Mouse (Mus musculus) midbrain, embryonic 14.5 days (tissue): ENCODE measurements at regions not wholly inside any gene's neighbourhood (a gene's known extent, or its start where the extent isn't known, plus 50 kb on each side); places are given as distances from the start of the nearest gene placed in this dataset.

ENCODE experiments used
- ATAC-seq: fragments of 200-750 bp; cut with Nextera tagmentation; 2 replicates; pipeline ENCODE4 v1.8.0; 2017; ENCODE audit warnings: moderate number of reproducible peaks, moderate library complexity; ENCODE audit not compliant: low FRiP score, low TSS enrichment
- DNase-seq: peaks from one replicate; pipeline ENCODE4 v3.0.0-alpha.2; 2015
- H3K27ac ChIP-seq: fragments of 300-500 bp; sonication (generic); replicated peaks from 2 replicates; pipeline ENCODE4 v1.5.1; 2014; ENCODE audit warnings: mild to moderate bottlenecking, low read depth, low read length, moderate library complexity
- H3K27me3 ChIP-seq: fragments of 300-500 bp; sonication (generic); 2 replicates; pipeline ENCODE4 v1.6.1; 2014; ENCODE audit warnings: low read length, control low read depth, mixed read lengths; ENCODE audit not compliant: control insufficient read depth, insufficient read depth
- H3K36me3 ChIP-seq: fragments of 300-500 bp; sonication (generic); 2 replicates; pipeline ENCODE4 v1.6.1; 2014; ENCODE audit warnings: low read length, control low read depth; ENCODE audit not compliant: control insufficient read depth, insufficient read depth
- H3K4me1 ChIP-seq: fragments of 300-500 bp; sonication (generic); 2 replicates; pipeline ENCODE4 v1.6.1; 2014; ENCODE audit warnings: mild to moderate bottlenecking, antibody characterized with exemption, low read length, control low read depth; ENCODE audit not compliant: control insufficient read depth, insufficient read depth
- H3K4me2 ChIP-seq: fragments of 300-500 bp; sonication (generic); 2 replicates; pipeline ENCODE4 v1.6.1; 2014; ENCODE audit warnings: mild to moderate bottlenecking, low read length, moderate library complexity
- H3K4me3 ChIP-seq: fragments of 300-500 bp; sonication (generic); replicated peaks from 2 replicates; pipeline ENCODE4 v1.5.1; 2014; ENCODE audit warnings: low read depth, low read length
- H3K9ac ChIP-seq: fragments of 300-500 bp; sonication (generic); replicated peaks from 2 replicates; pipeline ENCODE4 v1.6.1; 2014; ENCODE audit warnings: mild to moderate bottlenecking, low read length, moderate library complexity
- H3K9me3 ChIP-seq: fragments of 300-500 bp; sonication (generic); 2 replicates; pipeline ENCODE4 v1.6.1; 2016; ENCODE audit warnings: low read length, control low read depth, mixed read lengths; ENCODE audit not compliant: control insufficient read depth
- WGBS: fragments of 180-500 bp; shearing (Covaris S2); extraction: QIAGEN DNeasy Blood & Tissue Kit; methylation state at CpG from one replicate; pipeline ENCODE4 v1.1.7; 2014; 5-methylcytosine and 5-hydroxymethylcytosine counted together

DNA sequence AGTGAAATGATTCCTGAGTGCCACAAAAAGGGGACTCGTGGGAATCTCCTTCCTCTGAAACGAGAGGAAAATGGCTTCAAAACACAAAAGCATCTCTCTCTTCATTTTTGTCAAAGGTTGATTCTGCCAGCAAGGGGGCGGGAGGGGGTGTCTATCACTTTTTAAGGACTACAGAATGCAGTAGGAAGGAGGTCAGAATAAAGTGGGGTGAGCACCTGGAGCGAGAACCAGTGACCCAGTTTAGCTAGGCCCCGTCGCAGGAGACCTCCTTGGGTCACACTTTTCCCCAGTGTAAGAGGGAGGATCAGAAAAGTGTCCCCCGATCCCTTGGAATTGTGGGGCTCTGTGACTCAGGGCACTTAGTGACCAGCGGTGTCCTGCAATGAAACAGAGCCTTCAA lies 133.1 kb downstream of the Tgfb2 start:
- Histone ChIP-seq H3K27me3 (no peaks in the 10 kb centered on the region), H3K4me2 (no peak overlapping the region), H3K36me3 (no peaks in the 10 kb centered on the region), H3K4me3 (no peak overlapping the region), H3K9me3 (no peaks in the 10 kb centered on the region), H3K4me1 (no peaks in the 10 kb centered on the region), H3K27ac (no peak overlapping the region), H3K9ac (no peak overlapping the region)
- DNase-seq (no peak), ATAC-seq (no peak)
- WGBS: 92% methylated on average over 8 of the region's 8 CpGs

DNA sequence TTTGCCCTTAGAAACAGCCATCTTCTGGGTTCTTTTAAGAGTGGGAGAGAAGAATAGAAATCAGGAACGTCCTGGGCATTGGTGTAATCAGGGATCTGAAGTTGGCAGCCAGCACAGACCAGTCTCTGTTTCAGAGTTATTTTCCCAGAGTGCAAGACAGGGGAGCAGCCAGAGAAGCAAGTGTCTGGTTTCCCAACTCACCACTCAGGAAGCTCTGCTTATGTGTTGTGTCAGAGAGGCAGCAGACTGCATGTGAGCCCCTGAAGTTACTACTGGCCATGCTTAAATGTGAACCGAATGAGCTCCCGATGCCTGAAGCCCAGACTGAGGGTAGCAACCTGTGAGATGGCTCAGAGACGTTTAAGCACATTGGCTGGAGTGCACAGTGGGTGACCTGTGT lies 133.7 kb downstream of the Tgfb2 start:
- no peaks in the 10 kb centered on the region for H3K9me3 ChIP-seq
- H3K27ac ChIP-seq: no peak overlapping the region
- no peaks in the 10 kb centered on the region for H3K4me1 ChIP-seq
- ATAC-seq: no peak
- H3K4me3 ChIP-seq: no peak overlapping the region
- no peak overlapping the region for H3K9ac ChIP-seq
- 74% methylated on average over 4 of the region's 4 CpGs for WGBS
- no peaks in the 10 kb centered on the region for H3K27me3 ChIP-seq
- H3K4me2 ChIP-seq: no peak overlapping the region
- no peak for DNase-seq
- no peaks in the 10 kb centered on the region for H3K36me3 ChIP-seq

GRCm38 (mm10) chr1:186568496-186568895 lies 137.3 kb downstream of the Tgfb2 start:
- no peak overlapping the region for H3K4me3 ChIP-seq
- H3K9ac ChIP-seq: no peak overlapping the region
- WGBS: 68% methylated on average over 4 of the region's 4 CpGs
- H3K36me3 ChIP-seq: no peaks in the 10 kb centered on the region
- DNase-seq: no peak
- no peak overlapping the region for H3K27ac ChIP-seq
- no peak for ATAC-seq
- no peaks in the 10 kb centered on the region for H3K9me3 ChIP-seq
- H3K4me2 ChIP-seq: no peak overlapping the region
- no peaks in the 10 kb centered on the region for H3K4me1 ChIP-seq
- no peaks in the 10 kb centered on the region for H3K27me3 ChIP-seq

DNA sequence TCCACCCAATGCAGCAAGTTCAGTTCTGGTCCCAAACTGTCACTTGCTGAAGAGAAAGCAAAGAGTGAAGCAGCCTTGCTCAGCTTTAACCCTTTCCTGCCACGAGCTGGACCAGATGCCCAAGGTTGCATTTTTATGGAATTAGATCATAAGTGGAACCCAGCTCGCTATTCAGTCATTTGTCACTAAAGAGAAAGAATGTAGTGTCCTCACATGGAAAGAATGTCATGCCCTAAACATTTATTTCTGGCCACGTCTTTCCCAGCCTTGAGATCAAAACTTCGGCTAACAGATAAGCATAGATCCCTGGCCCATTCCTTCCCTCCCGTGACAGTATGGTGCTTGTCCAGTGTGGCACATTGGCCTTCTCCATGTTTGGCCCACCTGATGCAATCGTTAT lies 137.7 kb downstream of the Tgfb2 start:
- Histone ChIP-seq H3K27ac (no peak overlapping the region), H3K4me3 (no peak overlapping the region), H3K9ac (no peak overlapping the region), H3K36me3 (no peaks in the 10 kb centered on the region), H3K4me1 (no peaks in the 10 kb centered on the region), H3K9me3 (no peaks in the 10 kb centered on the region), H3K4me2 (no peak overlapping the region), H3K27me3 (no peaks in the 10 kb centered on the region)
- ATAC-seq (no peak), DNase-seq (no peak)
- WGBS: 75% methylated on average over 6 of the region's 6 CpGs

- no peak overlapping the region for H3K9ac ChIP-seq
- no peaks in the 10 kb centered on the region for H3K4me1 ChIP-seq
- peak overlapping the region; percentile 28; the same call in 1 of the 2 replicates for H3K4me2 ChIP-seq
- H3K4me3 ChIP-seq: no peak overlapping the region
- ATAC-seq (no peak), DNase-seq (peak; percentile 17)
- no peaks in the 10 kb centered on the region for H3K9me3 ChIP-seq
- 13% methylated on average over 15 of the region's 15 CpGs for WGBS
- no peaks in the 10 kb centered on the region for H3K27me3 ChIP-seq
- no peak overlapping the region for H3K27ac ChIP-seq
- H3K36me3 ChIP-seq: no peaks in the 10 kb centered on the region
Observed at GRCm38 (mm10) chr1:186567136-186567826, 138.5 kb downstream of the Tgfb2 start.

- DNase-seq (no peak), ATAC-seq (no peak)
- H3K4me1 ChIP-seq: no peaks in the 10 kb centered on the region
- WGBS: 32% methylated on average over 3 of the region's 3 CpGs
- H3K9me3 ChIP-seq: no peaks in the 10 kb centered on the region
- H3K27ac ChIP-seq: no peak overlapping the region
- H3K4me3 ChIP-seq: no peak overlapping the region
- H3K4me2 ChIP-seq: no peak overlapping the region
- H3K27me3 ChIP-seq: no peaks in the 10 kb centered on the region
- H3K36me3 ChIP-seq: no peaks in the 10 kb centered on the region
- H3K9ac ChIP-seq: no peak overlapping the region
Observed at GRCm38 (mm10) chr1:186562027-186562426, 143.8 kb downstream of the Tgfb2 start.

- no peaks in the 10 kb centered on the region for H3K27me3 ChIP-seq
- DNase-seq (no peak), ATAC-seq (no peak)
- no peak overlapping the region for H3K27ac ChIP-seq
- no peak overlapping the region for H3K4me3 ChIP-seq
- no peak overlapping the region for H3K9ac ChIP-seq
- no peaks in the 10 kb centered on the region for H3K36me3 ChIP-seq
- H3K4me1 ChIP-seq: no peaks in the 10 kb centered on the region
- H3K9me3 ChIP-seq: no peaks in the 10 kb centered on the region
- 50% methylated on average over 6 of the region's 6 CpGs for WGBS
- H3K4me2 ChIP-seq: no peak overlapping the region
Observed at GRCm38 (mm10) chr1:186555441-186555975, 150.3 kb downstream of the Tgfb2 start.

- Histone ChIP-seq H3K4me2 (no peak overlapping the region), H3K9me3 (no peaks in the 10 kb centered on the region), H3K36me3 (no peaks in the 10 kb centered on the region), H3K4me3 (no peak overlapping the region), H3K4me1 (no peaks in the 10 kb centered on the region), H3K9ac (no peak overlapping the region), H3K27me3 (no peaks in the 10 kb centered on the region), H3K27ac (no peak overlapping the region)
- DNase-seq (no peak), ATAC-seq (no peak)
- 78% methylated on average over 7 of the region's 7 CpGs for WGBS
Observed at GRCm38 (mm10) chr1:186554520-186555010, 151.2 kb downstream of the Tgfb2 start.

GRCm38 (mm10) chr1:186552689-186553088 lies 153.1 kb downstream of the Tgfb2 start:
- H3K4me2 ChIP-seq: no peak overlapping the region
- no peak overlapping the region for H3K27ac ChIP-seq
- no peaks in the 10 kb centered on the region for H3K27me3 ChIP-seq
- ATAC-seq (no peak), DNase-seq (no peak)
- no peaks in the 10 kb centered on the region for H3K9me3 ChIP-seq
- H3K4me3 ChIP-seq: no peak overlapping the region
- H3K9ac ChIP-seq: no peak overlapping the region
- WGBS: 94% methylated on average over 7 of the region's 7 CpGs
- H3K4me1 ChIP-seq: no peaks in the 10 kb centered on the region
- H3K36me3 ChIP-seq: no peaks in the 10 kb centered on the region
